Mouse (Mus musculus) urinary bladder, adult 18-20 months (tissue): ENCODE measurements at regions not wholly inside any gene's neighbourhood (a gene's known extent, or its start where the extent isn't known, plus 50 kb on each side); places are given as distances from the start of the nearest gene placed in this dataset.
"Not testable (repeated sequence)": the region's sequence is repeated elsewhere in the genome, so short reads cannot be mapped to it uniquely, and the experiment has no call there.

ENCODE experiments used
- DNase-seq, 2 experiments: peaks; one replicate each; pipeline ENCODE4 v3.0.0; 2022; ENCODE audit warnings: low spot score in 2 of 2, mixed read lengths in 2 of 2

- DNase-seq, result no peak
These were observed 145.7 kb upstream of the Tmem229a start for GRCm38 (mm10) chr6:25101761-25102160.

- DNase-seq, result no peak
These were observed 131.1 kb upstream of the Tmem229a start for GRCm38 (mm10) chr6:25087167-25087566.

GRCm38 (mm10) chr6:25085871-25086270 lies 129.8 kb upstream of the Tmem229a start:
- DNase-seq, result no peak

GRCm38 (mm10) chr6:25085296-25085695 lies 129.2 kb upstream of the Tmem229a start:
- DNase-seq, result not testable (repeated sequence)

- no peak for DNase-seq
These were observed 109.8 kb upstream of the Tmem229a start for GRCm38 (mm10) chr6:25065913-25066312.

GRCm38 (mm10) chr6:25032878-25033509 lies 76.9 kb upstream of the Tmem229a start:
- DNase-seq, result no peak

GRCm38 (mm10) chr6:25026953-25027352 lies 70.9 kb upstream of the Tmem229a start:
- no peak for DNase-seq

GRCm38 (mm10) chr6:25020005-25020772 lies 64.1 kb upstream of the Tmem229a start:
- peak in 1 of 2 experiments; percentile 4 for DNase-seq

- DNase-seq, result no peak
These were observed 57.1 kb upstream of the Tmem229a start for GRCm38 (mm10) chr6:25013288-25013606.

GRCm38 (mm10) chr6:25012376-25013287 lies 56.5 kb upstream of the Tmem229a start:
- DNase-seq, result no peak

- not testable (repeated sequence) for DNase-seq
These were observed 52.8 kb upstream of the Tmem229a start for GRCm38 (mm10) chr6:25008856-25009255.
